Mouse (Mus musculus) ZHBTc4 (cell line): ENCODE data around the gene Peg3.
"Not testable (repeated sequence)": the region's sequence is repeated elsewhere in the genome, so short reads cannot be mapped to it uniquely, and the experiment has no call there.

Experiments used
- DNase-seq: peaks from one replicate; pipeline ENCODE4 v3.0.0-alpha.2; 2011; ENCODE audit warnings: low read depth, low spot score

Peg3 gene

GRCm38 (mm10) chr7:6730241-6730640 lies at the start of gene Peg3, which contains the start of gene Usp29:
Gene Peg3, minus strand, starts transcription at chr7:6730431.
Gene Usp29, plus strand, starts transcription at chr7:6730578.
- DNase-seq, result peak; percentile 92

GRCm38 (mm10) chr7:6779172-6779571 lies 48.9 kb upstream of the Peg3 start:
- no peak for DNase-seq

- no peak for DNase-seq
These were observed 47.5 kb upstream of the Peg3 start for GRCm38 (mm10) chr7:6777689-6778088.

DNA sequence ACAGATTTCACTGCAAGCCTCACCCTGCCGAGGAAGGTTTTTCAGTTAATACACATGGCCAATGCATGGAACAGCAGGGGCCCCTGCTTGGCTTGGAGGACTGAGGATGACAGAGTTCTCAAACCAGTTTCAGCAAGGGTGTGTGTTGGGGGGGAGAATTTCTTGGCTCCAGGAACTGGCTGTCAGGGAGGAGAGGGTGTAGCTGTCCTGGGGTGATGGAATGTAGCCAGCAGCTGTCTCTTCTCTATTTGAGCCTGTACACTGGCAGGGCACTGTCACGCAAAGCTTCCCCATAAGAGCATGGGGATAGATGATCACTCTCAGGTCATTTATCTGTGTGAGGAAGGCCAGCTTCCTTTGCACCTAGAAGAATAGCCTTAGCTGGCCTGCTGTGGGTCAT lies 46.9 kb upstream of the Peg3 start:
- no peak for DNase-seq

DNA sequence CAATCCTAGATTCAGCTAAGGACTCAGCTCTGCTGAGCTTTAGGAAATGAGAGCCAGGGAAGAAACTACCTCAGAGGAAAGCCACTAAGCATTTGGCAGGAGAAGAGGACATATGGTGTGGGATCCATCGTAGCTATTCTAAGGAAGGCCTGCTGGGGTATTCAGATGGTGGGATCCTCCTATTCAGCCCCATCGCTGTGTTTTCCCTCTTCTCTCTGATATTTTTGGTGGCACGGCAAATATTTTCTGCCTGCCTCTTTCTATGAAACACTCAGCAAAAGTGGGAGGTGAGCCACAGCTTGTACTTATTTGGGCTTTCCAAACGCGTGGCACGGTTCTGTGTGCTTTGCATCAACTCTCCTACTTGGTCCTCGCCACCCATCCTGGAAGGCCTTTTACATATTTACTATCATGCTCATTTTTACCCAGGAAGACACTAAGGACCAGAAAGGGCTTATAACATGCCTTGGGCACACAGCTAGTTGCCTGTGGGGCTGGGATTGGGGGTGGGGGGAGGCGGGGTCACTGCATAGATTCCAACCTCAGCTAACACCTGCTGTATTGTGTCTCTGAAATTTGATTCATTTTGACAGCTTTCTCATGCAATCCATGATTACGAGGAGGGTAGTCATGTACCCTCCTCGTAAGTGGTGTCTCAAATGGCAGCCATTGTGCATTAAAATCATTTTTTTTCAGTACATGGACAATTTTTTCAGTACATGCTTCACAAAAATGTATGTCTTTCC lies 46.3 kb upstream of the Peg3 start:
- DNase-seq, result no peak

- DNase-seq, result not testable (repeated sequence)
These were observed 43.7 kb upstream of the Peg3 start for GRCm38 (mm10) chr7:6773865-6774413.

GRCm38 (mm10) chr7:6770286-6770685 lies 40.1 kb upstream of the Peg3 start:
- DNase-seq, result peak; percentile 32

GRCm38 (mm10) chr7:6765240-6765639 lies 35.0 kb upstream of the Peg3 start:
- no peak for DNase-seq

DNA sequence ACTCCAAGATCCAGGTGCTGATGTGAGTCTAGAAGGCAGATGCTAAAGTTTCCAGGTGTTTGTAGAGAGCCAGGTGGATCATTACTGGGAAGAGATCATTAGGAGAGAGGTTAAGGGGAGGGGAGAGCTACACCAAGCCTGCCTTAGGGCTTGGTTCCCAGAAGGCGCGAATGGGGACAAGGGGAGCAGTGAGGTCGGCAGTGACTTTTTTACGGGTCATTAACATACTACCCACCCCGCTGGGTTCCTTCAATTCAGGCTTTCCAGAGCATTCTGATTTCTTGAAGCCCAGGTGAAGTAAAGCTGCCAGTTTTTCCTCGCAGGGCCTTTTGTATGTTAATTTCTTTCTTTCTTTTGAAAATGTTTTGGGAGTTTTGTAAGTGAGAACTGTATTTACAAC lies 29.9 kb upstream of the Peg3 start:
- DNase-seq, result peak; percentile 81

DNA sequence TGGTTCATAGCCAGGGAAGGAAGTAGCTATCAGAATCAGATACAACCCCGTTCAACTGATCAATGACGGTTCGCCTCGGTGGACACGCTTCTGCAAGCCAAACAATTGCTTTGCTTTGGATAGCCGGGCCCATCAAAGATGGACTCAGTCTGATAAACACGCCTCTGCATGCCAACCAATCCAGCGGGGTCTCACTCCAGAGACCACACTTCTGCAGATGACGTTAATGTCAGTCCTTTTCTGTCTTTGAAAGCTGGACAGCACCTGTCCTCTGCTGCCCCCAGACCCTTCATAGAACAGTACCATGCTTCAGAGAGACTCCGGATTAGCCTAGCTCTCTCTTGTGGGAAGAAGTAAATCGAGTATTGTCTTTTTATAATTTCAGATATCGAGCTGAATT lies 29.5 kb upstream of the Peg3 start:
- no peak for DNase-seq

- DNase-seq, result no peak
These were observed 26.6 kb upstream of the Peg3 start for GRCm38 (mm10) chr7:6756777-6757291.

- peak; percentile 19 for DNase-seq
These were observed 23.2 kb upstream of the Peg3 start for GRCm38 (mm10) chr7:6753440-6753839.

- DNase-seq, result no peak
These were observed 19.0 kb upstream of the Peg3 start for GRCm38 (mm10) chr7:6749196-6749595.

DNA sequence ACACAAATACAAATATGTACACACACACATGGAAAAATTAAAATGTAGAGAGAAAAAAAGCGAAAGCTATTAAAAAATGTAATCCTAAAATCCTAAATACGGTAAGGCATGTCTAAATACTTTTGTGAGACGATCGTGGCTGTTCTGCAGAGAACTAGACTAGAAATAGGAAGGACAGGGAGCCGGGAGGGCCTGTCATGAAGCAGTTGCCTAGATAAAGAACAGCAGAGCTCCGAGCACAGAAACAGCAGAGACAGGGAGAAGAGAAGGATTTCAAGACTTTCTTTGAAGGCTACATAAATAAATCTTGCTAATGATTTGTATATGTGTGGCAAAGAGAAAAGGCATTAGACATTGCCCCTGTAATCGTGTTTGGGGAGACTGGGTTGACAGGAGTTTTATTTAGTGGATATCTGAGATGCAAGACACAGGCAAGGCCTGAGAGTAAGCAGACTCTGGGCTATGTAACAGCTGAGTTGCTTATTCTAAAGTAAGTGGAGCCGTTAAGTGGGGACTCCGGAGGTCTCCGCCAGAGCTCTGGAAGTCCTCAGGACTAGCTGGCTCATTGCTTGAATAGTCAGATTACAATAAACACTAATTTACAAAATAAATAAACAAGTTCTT lies 14.2 kb upstream of the Peg3 start:
- DNase-seq, result no peak

DNA sequence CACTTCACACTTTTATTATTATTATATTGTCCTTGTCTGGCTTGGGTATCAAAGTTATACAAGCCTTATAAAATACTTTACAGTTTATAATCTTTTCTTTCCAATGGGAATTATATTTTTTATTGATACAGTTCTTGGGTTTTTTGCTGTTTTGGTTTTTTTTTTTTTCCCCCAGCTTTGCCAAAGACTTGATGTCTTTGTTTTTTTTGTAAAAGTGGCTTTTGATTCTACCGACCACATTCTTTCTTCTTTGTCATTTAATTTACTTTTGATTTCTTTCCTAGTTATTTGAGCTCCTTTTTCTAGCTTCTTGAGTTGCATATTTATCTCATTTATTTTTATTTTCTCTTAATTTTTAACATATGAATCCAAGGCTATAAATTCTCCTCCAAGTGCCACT lies 5.8 kb upstream of the Peg3 start:
- no peak for DNase-seq

GRCm38 (mm10) chr7:6731930-6732329 lies 1.7 kb upstream of the Peg3 start:
- no peak for DNase-seq

- no peak for DNase-seq
These were observed 1.1 kb upstream of the Peg3 start for GRCm38 (mm10) chr7:6731373-6731772.

DNA sequence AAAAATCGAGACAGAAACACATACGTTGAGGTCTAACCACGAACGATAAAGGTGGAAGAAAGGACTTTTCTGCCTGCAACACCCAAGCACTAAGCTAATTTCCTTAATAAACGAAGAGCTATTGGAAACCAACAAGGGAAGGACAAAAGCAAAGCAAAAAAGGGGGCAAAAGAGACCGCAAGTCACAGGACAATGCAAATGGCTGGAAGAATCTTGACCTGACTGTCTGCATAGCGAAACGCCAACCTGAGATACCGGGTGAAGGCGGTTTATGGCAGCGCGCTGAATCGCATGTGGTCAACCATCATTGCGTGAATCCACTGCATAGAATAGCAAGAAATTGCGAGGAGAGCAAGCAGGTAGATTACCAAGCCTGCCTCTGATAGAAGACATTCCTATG lies 570 bp upstream of the Peg3 start:
- peak; percentile 24 for DNase-seq

DNA sequence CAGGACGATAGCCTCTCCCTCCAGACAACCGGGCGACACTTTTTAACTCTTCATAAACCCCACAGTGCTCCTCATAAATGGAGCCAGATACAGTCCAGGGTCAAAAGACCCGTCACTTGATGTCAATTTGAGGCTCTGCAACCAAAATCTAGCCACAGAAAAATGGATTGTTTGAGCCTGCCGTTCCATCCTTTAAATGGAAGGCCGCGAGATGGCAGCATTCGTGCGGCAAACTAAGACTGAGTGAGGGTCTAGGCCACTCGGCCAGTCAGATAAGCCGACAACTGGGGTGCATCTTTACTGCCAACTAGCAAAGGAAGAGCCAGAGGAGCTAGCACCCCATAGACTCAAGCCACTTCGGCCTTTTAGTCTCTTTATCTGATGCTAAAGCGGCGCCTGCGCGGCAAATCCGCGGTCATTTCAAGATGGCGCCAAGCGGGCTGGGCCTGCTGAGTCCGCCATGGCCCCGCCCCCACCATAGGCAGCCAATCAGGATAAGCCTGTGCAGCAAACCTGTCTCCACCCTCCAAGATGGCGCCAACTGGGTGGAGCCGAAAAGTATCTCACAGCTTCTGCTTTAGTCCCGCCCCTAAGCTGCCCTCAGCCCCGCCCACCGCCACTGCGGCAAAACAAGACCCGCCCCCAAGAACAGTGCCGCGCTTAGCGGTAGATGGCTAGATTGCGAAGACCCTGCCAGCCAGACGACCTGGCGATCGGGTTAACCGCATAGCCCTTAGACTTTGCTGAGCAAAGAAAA lies 992 bp downstream of the Peg3 start:
- DNase-seq, result peak; percentile 97

GRCm38 (mm10) chr7:6728263-6728931 lies 1.8 kb downstream of the Peg3 start:
- DNase-seq, result peak; percentile 98

DNA sequence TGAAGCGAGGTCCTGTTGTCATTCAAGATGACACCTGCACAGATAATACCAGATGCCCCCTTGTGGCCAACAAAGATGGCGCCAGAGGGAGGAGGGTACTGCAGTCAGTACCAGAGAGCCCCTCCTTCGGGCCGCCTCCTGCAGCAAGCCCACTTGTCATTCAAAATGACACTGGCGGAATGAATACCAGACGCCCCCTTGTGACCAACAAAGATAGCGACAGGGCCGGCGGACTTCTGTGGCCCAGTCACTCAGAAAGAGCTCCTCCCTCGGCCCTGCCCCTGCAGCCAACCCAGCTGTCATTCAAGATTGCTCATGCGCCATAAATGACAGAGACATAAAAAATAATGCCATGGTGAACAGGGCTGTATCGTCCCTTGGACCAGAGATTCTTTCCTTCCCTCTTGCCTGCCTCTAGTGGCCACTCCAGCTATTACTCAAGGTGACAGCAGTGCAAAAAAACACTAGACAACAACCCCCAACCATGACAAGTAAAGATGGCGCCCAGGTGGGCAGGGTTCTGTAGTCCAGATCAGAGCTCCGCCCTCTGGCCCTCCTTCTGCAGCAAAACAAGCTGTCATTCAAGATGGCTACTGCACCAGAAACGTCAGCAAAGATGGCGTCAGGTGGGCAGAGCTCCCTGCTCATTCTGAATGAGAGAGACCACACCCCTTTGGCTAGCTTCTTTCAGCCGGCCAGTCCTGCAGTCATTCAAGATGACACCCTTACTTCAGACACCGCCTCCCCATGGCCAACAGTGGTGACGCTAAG lies 2.7 kb downstream of the Peg3 start:
- DNase-seq, result peak; percentile 96
